Mouse (Mus musculus) frontal cortex, postnatal 10 days (tissue): Measurements from ENCODE around the gene Aacs.
A peak's percentile ranks its signal among the peaks of the same experiment; 100 is the strongest.
"Not testable (repeated sequence)": the region's sequence is repeated elsewhere in the genome, so short reads cannot be mapped to it uniquely, and the experiment has no call there.

Source experiments
- DNase-seq, 2 experiments: peaks; one replicate each; pipeline ENCODE4 v3.0.0; 2022; ENCODE audit warnings: low spot score in 2 of 2, mixed read lengths in 1 of 2

Aacs gene

GRCm38 (mm10) chr5:125475601-125476285 is at the start of gene Aacs:
Aacs (plus strand) TSS chr5:125475814.
- peak; percentile 92 to 96 for DNase-seq

- no peak for DNase-seq
Measured at GRCm38 (mm10) chr5:125426343-125426742, 49.3 kb upstream of the Aacs start.

- not testable (repeated sequence) for DNase-seq
Measured at GRCm38 (mm10) chr5:125432324-125432723, 43.3 kb upstream of the Aacs start.

GRCm38 (mm10) chr5:125433793-125434337 is 41.7 kb upstream of the Aacs start, which contains the start of gene Dhx37:
Dhx37 (minus strand) TSS chr5:125434121.
- peak; percentile 88 to 92 for DNase-seq

- DNase-seq, result not testable (repeated sequence)
Measured at GRCm38 (mm10) chr5:125434347-125434746, 41.3 kb upstream of the Aacs start.

- no peak for DNase-seq
Measured at GRCm38 (mm10) chr5:125440583-125441233, 34.9 kb upstream of the Aacs start.

- peak in 1 of 2 experiments; percentile 43 for DNase-seq
Measured at GRCm38 (mm10) chr5:125441234-125442114, 34.1 kb upstream of the Aacs start, which contains the start of gene Bri3bp. Bri3bp (plus strand) TSS chr5:125441568.

- DNase-seq, result no peak
Measured at GRCm38 (mm10) chr5:125442136-125442995, 33.2 kb upstream of the Aacs start.

- DNase-seq, result no peak
Measured at GRCm38 (mm10) chr5:125443335-125443734, 32.3 kb upstream of the Aacs start.

GRCm38 (mm10) chr5:125443915-125444314 is 31.7 kb upstream of the Aacs start:
- no peak for DNase-seq

- no peak for DNase-seq
Measured at GRCm38 (mm10) chr5:125444554-125444953, 31.1 kb upstream of the Aacs start.

- DNase-seq, result no peak
Measured at GRCm38 (mm10) chr5:125446344-125446743, 29.3 kb upstream of the Aacs start.

- no peak for DNase-seq
Measured at GRCm38 (mm10) chr5:125448026-125448425, 27.6 kb upstream of the Aacs start.

- DNase-seq, result no peak
Measured at GRCm38 (mm10) chr5:125448631-125449030, 27.0 kb upstream of the Aacs start.

- DNase-seq, result no peak
Measured at GRCm38 (mm10) chr5:125449306-125449705, 26.3 kb upstream of the Aacs start.

GRCm38 (mm10) chr5:125452573-125452972 is 23.0 kb upstream of the Aacs start:
- no peak for DNase-seq

- DNase-seq, result no peak
Measured at GRCm38 (mm10) chr5:125456100-125456499, 19.5 kb upstream of the Aacs start.

GRCm38 (mm10) chr5:125457538-125457937 is 18.1 kb upstream of the Aacs start:
- no peak for DNase-seq

GRCm38 (mm10) chr5:125460574-125460973 is 15.0 kb upstream of the Aacs start:
- DNase-seq, result no peak

- DNase-seq, result no peak
Measured at GRCm38 (mm10) chr5:125461868-125462445, 13.7 kb upstream of the Aacs start.
